Mouse (Mus musculus): ENCODE results near the gene Aftph. TPM values are rescaled to one million over a fixed set of nuclear protein-coding genes. Genes with fewer than 3 reads are reported as not detected.
"Not testable (repeated sequence)": the region's sequence is repeated elsewhere in the genome, so short reads cannot be mapped to it uniquely, and the experiment has no call there.

Aftph gene
- polyA plus RNA-seq, 1 experiment from 2014 or later = 41.9 TPM

DNA sequence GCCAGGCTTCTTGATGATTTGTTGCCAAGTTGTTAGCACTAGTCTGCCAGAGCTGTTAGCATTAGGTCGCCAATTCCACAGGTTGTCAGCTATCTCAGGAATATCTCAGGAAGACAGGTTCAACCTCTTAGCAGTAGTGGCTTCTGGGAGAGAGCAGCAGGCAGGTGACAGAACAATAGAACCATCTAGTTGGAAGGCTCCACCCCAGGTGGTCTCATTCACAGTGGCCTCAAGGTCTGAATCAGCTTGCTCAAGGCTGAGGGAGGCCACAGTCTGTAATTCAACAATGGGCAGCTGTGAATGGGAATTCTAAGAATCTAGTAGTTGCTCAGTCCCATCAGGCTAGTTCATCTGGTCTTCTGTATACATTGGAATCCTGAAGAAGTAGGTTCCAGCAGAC is 31.3 kb upstream of the Aftph start:
- no peak for ATAC-seq (replicated peaks)
- Histone ChIP-seq H3K27me3 (no peaks in the 10 kb centered on the region), H3K27ac (replicated peaks) (no peak overlapping the region), H3K4me2 (replicated peaks) (no peak overlapping the region), H3K4me3 (no peak overlapping the region), H3K4me1 (no peaks in the 10 kb centered on the region), H3K36me3 (no peaks in the 10 kb centered on the region), H3K9me3 (no peaks in the 10 kb centered on the region), H3K9ac (replicated peaks) (no peak overlapping the region)
- WGBS = 69% methylated on average over 1 of the region's 1 CpGs

DNA sequence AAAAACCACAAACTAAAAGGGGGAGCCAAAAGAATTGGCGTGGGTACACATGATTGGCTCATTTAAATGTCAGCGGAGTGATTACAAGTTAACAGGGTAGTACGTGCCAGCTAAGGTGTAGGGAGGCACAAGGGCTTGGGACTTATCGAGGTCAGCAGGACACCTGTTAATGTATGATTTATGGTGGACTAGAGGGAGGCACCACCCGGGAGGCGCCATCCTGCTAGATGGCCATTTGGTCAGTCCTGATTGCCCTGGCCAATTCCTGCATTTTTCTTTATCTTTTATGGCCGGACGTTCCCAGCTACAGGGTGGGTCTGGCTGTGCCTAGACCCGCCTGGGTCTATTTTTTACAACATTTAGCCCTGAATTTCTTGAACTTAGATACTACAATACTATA is 30.4 kb upstream of the Aftph start:
- not testable (repeated sequence) for H3K4me1 ChIP-seq; H3K4me3 ChIP-seq; H3K36me3 ChIP-seq; H3K4me2 ChIP-seq (replicated peaks); H3K9me3 ChIP-seq; H3K27me3 ChIP-seq; ATAC-seq (replicated peaks); H3K9ac ChIP-seq (replicated peaks); H3K27ac ChIP-seq (replicated peaks)
- 87% methylated on average over 9 of the region's 9 CpGs for WGBS

DNA sequence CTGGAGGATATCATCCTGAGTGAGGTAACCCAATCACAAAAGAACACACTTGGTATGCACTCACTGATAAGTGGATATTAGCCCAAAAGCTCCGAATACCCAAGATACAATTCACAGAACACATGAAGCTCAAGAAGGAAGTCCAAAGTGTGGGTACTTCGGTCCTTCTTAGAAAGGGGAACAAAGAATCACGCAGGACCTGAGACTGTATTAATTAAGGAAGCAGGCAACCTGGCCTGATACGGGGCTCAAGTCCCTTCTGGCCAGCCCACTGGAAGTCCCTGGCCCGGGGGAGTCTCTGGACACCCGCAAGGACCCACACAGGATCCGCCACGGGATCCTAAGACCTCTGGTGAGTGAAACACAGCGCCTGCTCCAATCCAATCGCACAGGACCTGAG is 20.6 kb upstream of the Aftph start:
- 93% methylated on average over 10 of the region's 10 CpGs for WGBS
- not testable (repeated sequence) for H3K36me3 ChIP-seq

DNA sequence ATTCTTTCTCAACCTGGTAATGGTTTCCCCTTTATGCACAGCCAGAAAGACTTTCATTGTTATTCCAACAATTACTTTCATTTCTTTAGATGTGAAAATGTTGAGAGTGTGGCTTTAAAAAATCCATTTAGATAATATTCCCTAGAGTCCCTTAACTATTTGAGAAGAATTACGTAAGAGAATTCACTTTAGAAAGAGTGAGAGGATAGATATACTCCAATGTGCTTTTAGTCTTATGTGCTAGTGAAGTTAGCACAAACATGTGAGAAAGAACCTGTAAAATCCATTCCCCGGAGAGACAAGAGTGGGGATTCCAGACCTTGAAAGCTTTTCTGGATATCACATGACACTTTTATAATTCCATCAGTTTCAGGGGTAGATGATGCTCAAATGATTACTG is 9.2 kb upstream of the Aftph start:
- 88% methylated on average over 2 of the region's 2 CpGs for WGBS
- no peak for ATAC-seq (replicated peaks)
- H3K9ac ChIP-seq (replicated peaks) = no peak overlapping the region

More for the DNA sequence above, 20.6 kb upstream of the Aftph start:
- not testable (repeated sequence) for H3K9ac ChIP-seq (replicated peaks); H3K4me1 ChIP-seq; H3K27ac ChIP-seq (replicated peaks); H3K27me3 ChIP-seq; ATAC-seq (replicated peaks); H3K9me3 ChIP-seq; H3K4me3 ChIP-seq; H3K4me2 ChIP-seq (replicated peaks)

DNA sequence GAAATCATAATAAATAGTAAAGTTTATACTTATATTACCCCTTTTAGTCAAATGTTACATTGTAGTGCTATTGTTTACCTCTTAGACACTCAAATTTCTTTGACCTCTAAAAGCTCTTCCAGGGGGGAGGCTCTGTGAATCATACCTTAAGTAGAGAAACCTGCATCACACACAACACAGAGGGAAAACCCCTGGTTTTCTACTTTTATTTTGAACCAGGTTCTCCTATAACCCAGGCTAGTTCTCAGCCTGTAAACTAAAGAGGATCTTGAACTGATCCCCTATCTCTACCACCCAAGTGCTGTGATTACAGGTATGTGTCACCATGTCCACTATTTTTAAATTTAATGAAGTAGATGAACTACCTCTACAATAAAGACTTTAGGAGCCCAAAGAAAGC is 2.0 kb upstream of the Aftph start:
- no peak for ATAC-seq (replicated peaks)
- H3K27me3 ChIP-seq = no peaks in the 10 kb centered on the region
- no peak overlapping the region for H3K4me2 ChIP-seq (replicated peaks)
- no peak overlapping the region for H3K27ac ChIP-seq (replicated peaks)
- no peaks in the 10 kb centered on the region for H3K36me3 ChIP-seq
- H3K4me1 ChIP-seq = peaks cover 14% of the 10 kb centered on the region
- H3K9me3 ChIP-seq = no peaks in the 10 kb centered on the region
- H3K9ac ChIP-seq (replicated peaks) = no peak overlapping the region
- no peak overlapping the region for H3K4me3 ChIP-seq

More for the DNA sequence above, 9.2 kb upstream of the Aftph start:
- no peak overlapping the region for H3K4me3 ChIP-seq
- no peaks in the 10 kb centered on the region for H3K27me3 ChIP-seq
- H3K4me1 ChIP-seq = no peaks in the 10 kb centered on the region
- H3K4me2 ChIP-seq (replicated peaks) = no peak overlapping the region
- no peaks in the 10 kb centered on the region for H3K36me3 ChIP-seq
- no peak overlapping the region for H3K27ac ChIP-seq (replicated peaks)
- H3K9me3 ChIP-seq = 0 out of 2 replicates have a peak, but pooled peaks cover 6% of the 10 kb centered on the region

DNA sequence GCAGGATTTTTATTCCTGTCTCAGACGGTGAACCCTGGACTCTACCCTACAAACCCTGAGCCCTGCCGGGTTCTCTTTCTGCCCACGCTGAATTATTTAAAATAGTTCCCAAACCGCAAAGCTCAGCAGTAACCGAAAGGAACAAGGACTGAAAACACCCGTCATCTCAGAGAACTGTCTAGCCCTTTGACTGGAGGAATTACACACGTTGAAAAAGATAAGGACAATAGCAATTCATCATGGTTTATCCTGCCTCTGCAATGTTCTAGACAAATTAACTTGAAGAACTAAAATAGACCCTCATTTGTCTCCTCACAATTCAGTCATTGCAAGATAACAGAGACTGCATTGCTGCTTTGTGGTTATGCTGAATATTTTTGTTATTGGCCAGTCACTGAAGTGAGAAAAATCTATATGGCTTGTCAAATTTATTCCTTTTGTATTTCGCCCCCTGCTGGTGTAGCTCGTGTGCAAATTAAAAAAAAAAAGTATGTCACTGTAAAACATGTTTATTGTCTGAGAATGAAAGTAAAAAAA is 1.0 kb upstream of the Aftph start:
- Histone ChIP-seq H3K27ac (replicated peaks) (peak overlapping the region; percentile 97), H3K36me3 (no peaks in the 10 kb centered on the region), H3K4me2 (replicated peaks) (peak overlapping the region; percentile 85), H3K4me1 (peaks cover 14% of the 10 kb centered on the region), H3K27me3 (no peaks in the 10 kb centered on the region), H3K4me3 (peak overlapping the region; percentile 78), H3K9ac (replicated peaks) (peak overlapping the region; percentile 64), H3K9me3 (no peaks in the 10 kb centered on the region)
- no peak for ATAC-seq (replicated peaks)
- under 1% methylated on average over 9 of the region's 9 CpGs for WGBS

DNA sequence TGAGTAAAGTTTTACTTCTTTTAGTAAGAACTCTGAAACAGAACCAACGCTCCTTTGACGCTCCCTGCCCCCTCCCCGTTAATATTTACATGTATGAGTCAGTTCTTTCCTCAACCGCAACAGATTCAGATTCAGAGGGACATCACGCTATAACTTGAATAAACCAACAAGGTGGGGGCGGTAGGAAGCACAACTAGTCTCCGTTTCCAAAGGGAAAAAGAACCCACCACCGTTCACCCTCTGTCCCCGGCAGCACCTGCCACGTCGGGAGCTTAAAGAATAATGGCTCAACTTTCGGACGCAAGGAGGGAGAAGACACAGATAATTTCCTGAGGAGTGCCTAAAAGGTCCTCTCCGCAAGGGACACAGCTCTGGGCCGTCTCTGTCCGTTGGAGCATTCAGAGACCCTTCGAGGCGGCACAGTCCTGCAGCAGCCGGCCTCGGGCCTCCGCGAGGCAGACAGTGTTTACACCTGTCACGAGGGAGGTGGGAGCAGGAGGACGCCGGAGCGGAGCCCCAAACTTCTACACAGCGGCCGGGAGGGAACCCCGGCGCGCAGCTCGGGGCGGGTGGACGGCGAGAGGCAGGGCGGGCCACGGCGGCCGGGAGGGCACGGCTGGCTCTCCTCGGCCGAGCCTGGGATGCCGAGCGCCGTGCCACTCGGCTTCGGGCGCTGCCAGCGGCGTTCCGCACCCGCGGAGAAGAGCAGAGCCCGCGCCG is 748 bp downstream of the Aftph start:
- ATAC-seq (replicated peaks) = peak; percentile 64
- H3K36me3 ChIP-seq = no peaks in the 10 kb centered on the region
- H3K27ac ChIP-seq (replicated peaks) = peak overlapping the region; percentile 97
- H3K27me3 ChIP-seq = no peaks in the 10 kb centered on the region
- peak overlapping the region; percentile 67 for H3K4me2 ChIP-seq (replicated peaks)
- H3K9ac ChIP-seq (replicated peaks) = peak overlapping the region; percentile 87
- under 1% methylated on average over 43 of the region's 56 CpGs for WGBS
- H3K4me3 ChIP-seq = peak overlapping the region; percentile 78
- H3K9me3 ChIP-seq = no peaks in the 10 kb centered on the region
- peaks cover 14% of the 10 kb centered on the region for H3K4me1 ChIP-seq

DNA sequence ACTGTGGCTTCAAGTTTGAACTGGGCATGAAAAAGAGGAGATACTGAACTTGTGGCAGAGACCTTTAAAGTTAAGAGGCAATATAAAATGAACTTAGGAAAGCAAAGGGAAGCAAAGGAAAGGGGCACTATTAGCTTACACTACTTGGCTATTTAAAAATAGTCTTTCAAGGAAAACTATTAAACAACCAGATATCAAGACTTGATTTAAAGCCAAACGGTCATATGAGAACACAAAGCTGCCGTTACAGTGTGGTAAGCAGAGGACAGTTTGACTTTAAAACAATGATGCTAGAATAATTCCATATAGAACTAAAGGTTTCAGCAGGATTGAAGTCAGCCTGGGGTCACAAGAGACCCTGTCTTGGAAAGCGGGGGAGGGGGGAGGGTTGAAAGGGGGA is 7.3 kb downstream of the Aftph start:
- ATAC-seq (replicated peaks) = no peak
- no peak overlapping the region for H3K9ac ChIP-seq (replicated peaks)
- no peak overlapping the region for H3K4me3 ChIP-seq
- H3K4me1 ChIP-seq = peaks cover 3% of the 10 kb centered on the region; the same call in 1 of the 2 replicates
- no peak overlapping the region for H3K27ac ChIP-seq (replicated peaks)
- no peaks in the 10 kb centered on the region for H3K27me3 ChIP-seq
- no peak overlapping the region for H3K4me2 ChIP-seq (replicated peaks)
- H3K9me3 ChIP-seq = no peaks in the 10 kb centered on the region
- no peaks in the 10 kb centered on the region for H3K36me3 ChIP-seq
- WGBS = 84% methylated on average over 3 of the region's 3 CpGs

DNA sequence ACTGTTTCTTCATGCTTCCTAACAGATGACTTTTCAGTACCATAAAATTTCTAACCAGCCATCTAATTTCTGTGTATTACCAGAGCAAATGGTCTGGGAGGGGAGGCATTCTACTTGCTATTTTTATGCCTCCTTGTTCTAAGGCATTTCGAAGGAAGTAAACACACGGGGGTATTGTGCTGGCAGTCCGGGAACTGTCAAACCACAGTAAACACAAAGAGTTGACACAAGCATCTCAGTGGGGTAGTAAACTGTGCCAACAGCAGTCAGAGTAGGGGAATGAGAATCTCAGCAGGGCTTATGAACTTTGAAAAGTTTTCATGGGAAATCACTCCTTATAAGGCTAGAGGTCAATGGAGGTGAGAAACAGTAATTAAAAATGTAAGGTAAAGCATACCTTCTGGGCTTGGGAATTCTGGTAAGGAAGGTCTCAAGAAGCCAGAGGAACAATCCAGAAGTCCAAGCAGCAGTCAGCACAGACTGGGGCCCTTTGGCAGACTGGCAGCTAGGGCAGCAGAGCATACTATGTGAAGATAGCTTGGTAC is 7.8 kb downstream of the Aftph start:
- H3K9ac ChIP-seq (replicated peaks) = no peak overlapping the region
- no peaks in the 10 kb centered on the region for H3K9me3 ChIP-seq
- H3K4me2 ChIP-seq (replicated peaks) = no peak overlapping the region
- H3K27ac ChIP-seq (replicated peaks) = no peak overlapping the region
- no peaks in the 10 kb centered on the region for H3K36me3 ChIP-seq
- 39% methylated on average over 3 of the region's 3 CpGs for WGBS
- H3K27me3 ChIP-seq = no peaks in the 10 kb centered on the region
- no peaks in the 10 kb centered on the region for H3K4me1 ChIP-seq
- ATAC-seq (replicated peaks) = no peak
- no peak overlapping the region for H3K4me3 ChIP-seq

DNA sequence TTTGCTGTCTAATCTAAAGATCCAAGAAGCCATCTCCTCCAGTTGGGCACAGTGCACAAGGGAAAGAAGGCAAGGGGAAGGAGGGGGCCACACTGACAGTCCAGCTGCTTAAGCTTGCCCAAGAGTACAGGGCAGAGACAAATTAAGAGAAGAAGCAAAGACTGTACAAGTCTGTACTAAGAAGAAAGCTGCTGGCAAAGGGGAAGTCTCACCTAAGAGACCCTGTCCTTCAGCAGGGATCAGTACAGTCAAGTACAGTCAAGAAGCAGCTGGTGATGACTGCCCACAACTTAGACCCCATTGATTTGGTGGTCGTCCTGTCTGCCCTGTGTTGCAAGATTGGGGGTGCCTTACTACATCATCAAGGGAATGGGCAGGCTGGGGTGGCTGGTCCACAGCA is 12.0 kb downstream of the Aftph start:
- no peak overlapping the region for H3K4me2 ChIP-seq (replicated peaks)
- H3K36me3 ChIP-seq = peaks cover 19% of the 10 kb centered on the region
- no peaks in the 10 kb centered on the region for H3K27me3 ChIP-seq
- no peak overlapping the region for H3K9ac ChIP-seq (replicated peaks)
- no peak overlapping the region for H3K4me3 ChIP-seq
- H3K27ac ChIP-seq (replicated peaks) = no peak overlapping the region
- no peaks in the 10 kb centered on the region for H3K4me1 ChIP-seq
- no peak for ATAC-seq (replicated peaks)
- 77% methylated on average over 1 of the region's 1 CpGs for WGBS
- no peaks in the 10 kb centered on the region for H3K9me3 ChIP-seq

DNA sequence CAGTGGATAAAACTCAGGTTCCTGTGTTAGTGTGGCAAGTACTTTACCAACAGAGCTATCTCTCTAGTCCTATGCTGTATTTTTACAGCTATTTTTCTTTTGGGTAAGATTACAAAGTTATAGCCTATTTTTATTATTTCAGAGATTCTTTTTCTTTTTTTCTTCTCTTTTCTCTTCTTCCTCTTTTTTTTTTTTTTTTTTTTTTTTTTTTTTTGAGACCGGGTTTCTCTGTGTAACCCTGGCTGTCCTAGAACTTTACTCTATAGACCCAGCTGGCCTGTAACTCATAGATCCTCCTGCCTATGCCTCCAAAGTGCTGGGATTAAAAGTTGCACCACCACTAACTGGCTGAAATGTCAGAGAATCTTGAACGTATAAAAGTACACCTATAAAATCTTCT is 13.3 kb downstream of the Aftph start:
- Histone ChIP-seq H3K4me2 (replicated peaks) (no peak overlapping the region), H3K27ac (replicated peaks) (no peak overlapping the region), H3K4me1 (no peaks in the 10 kb centered on the region), H3K9ac (replicated peaks) (no peak overlapping the region), H3K9me3 (no peaks in the 10 kb centered on the region), H3K4me3 (no peak overlapping the region), H3K36me3 (peaks cover 19% of the 10 kb centered on the region), H3K27me3 (no peaks in the 10 kb centered on the region)
- WGBS = 99% methylated on average over 2 of the region's 2 CpGs
- ATAC-seq (replicated peaks) = no peak

DNA sequence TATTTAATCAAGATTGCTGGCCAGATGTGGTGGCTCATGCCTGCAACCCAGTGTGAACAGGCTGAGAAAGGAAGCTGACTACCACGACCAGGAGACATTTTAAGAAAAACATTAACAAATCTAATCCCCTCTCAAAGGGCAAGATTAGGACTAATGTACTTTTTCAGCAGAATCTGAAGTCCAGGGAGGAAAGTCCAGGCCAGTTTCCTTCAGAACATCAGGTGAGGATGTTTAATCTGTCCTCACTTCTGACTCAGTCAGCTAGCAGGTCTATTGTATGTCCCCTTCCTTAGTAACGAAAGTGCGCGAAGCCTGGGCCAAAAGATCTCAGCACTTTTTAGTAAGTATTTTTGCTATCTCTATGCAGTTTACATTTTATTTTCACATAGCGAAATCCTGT is 17.8 kb downstream of the Aftph start:
- Histone ChIP-seq H3K4me1 (no peaks in the 10 kb centered on the region), H3K36me3 (peaks cover 26% of the 10 kb centered on the region), H3K9ac (replicated peaks) (no peak overlapping the region), H3K27me3 (no peaks in the 10 kb centered on the region), H3K27ac (replicated peaks) (no peak overlapping the region), H3K4me2 (replicated peaks) (no peak overlapping the region), H3K4me3 (no peak overlapping the region), H3K9me3 (no peaks in the 10 kb centered on the region)
- no peak for ATAC-seq (replicated peaks)
- WGBS = 90% methylated on average over 5 of the region's 5 CpGs

Data from forebrain, embryonic 15.5 days (tissue).